Mouse (Mus musculus) liver, adult 2 months (tissue): Measurements from ENCODE around the gene Gm17606. TPM values are rescaled to one million over a fixed set of nuclear protein-coding genes. Genes with fewer than 3 reads are reported as not detected.
A peak's percentile ranks its signal among the peaks of the same experiment; 100 is the strongest.

Experiments
- DNase-seq: peaks from one replicate; pipeline ENCODE4 v3.0.0-alpha.2; 2011; ENCODE audit warnings: low read depth, low spot score; ENCODE audit errors: extremely low read depth
- H3K27ac ChIP-seq: fragments of 200-500 bp; replicated peaks from 2 replicates; pipeline ENCODE4 v1.5.1; 2012; ENCODE audit warnings: low read depth, mild to moderate bottlenecking, control low read depth, inconsistent platforms, low read length; ENCODE audit not compliant: insufficient read depth
- H3K27me3 ChIP-seq: fragments of 200-500 bp; 2 replicates; pipeline ENCODE4 v1.6.1; 2012; ENCODE audit warnings: mild to moderate bottlenecking, moderate library complexity, low read length, inconsistent platforms; ENCODE audit not compliant: control insufficient read depth, insufficient read depth
- H3K36me3 ChIP-seq: fragments of 200-500 bp; 2 replicates; pipeline ENCODE4 v1.6.1; 2012; ENCODE audit warnings: low read length, inconsistent platforms; ENCODE audit not compliant: control insufficient read depth, insufficient read depth
- H3K4me1 ChIP-seq: fragments of 200-500 bp; 2 replicates; pipeline ENCODE4 v1.6.1; 2011; ENCODE audit warnings: low read length; ENCODE audit not compliant: control insufficient read depth, insufficient read depth
- H3K4me3 ChIP-seq: fragments of 200-500 bp; 2 replicates; pipeline ENCODE4 v1.5.1; 2011; ENCODE audit warnings: low read depth, mild to moderate bottlenecking, control low read depth, low read length, moderate library complexity; ENCODE audit not compliant: insufficient read depth
- H3K79me2 ChIP-seq: fragments of 200-500 bp; 2 replicates; pipeline ENCODE4 v1.6.1; 2012; ENCODE audit warnings: inconsistent platforms, mild to moderate bottlenecking, low read length, moderate library complexity; ENCODE audit not compliant: control insufficient read depth, insufficient read depth
- H3K9ac ChIP-seq: fragments of 200-500 bp; 2 replicates; pipeline ENCODE4 v1.6.1; 2012; ENCODE audit warnings: low read depth, mild to moderate bottlenecking, control low read depth, inconsistent platforms, low read length
- CTCF ChIP-seq: fragments of 200-500 bp; IDR thresholded peaks from 2 replicates; pipeline ENCODE4 v1.5.1; 2011; ENCODE audit warnings: low read depth, low read length, control low read depth
- POLR2A ChIP-seq: fragments of 200-500 bp; IDR thresholded peaks from 2 replicates; pipeline ENCODE4 v1.6.1; 2011; ENCODE audit warnings: low read length, control low read depth; ENCODE audit not compliant: insufficient read depth; ENCODE audit errors: extremely low read depth
- WGBS: fragments of 180-500 bp; shearing (Covaris S2); methylation state at CpG from one replicate; pipeline ENCODE4 v1.1.7; 2018; 5-methylcytosine and 5-hydroxymethylcytosine counted together
- polyA plus RNA-seq: library from polyadenylated mRNA; depleted of rRNA; stranded (reverse); fragments of >200 nt; gene quantifications from 2 replicates; pipeline ENCODE4 v1.2.3, GENCODE M21; 2012; rRNA removed
- total RNA-seq: library from RNA; depleted of rRNA; stranded (reverse); fragments of >200 nt; gene quantifications from 2 replicates; pipeline ENCODE4 v1.2.3, GENCODE M21; 2014; rRNA removed

Gene Gm17606
- not detected in 2 replicates for total RNA-seq
- not detected in 2 replicates for polyA plus RNA-seq

- Histone ChIP-seq H3K79me2 (no peaks in the 10 kb centered on the region), H3K27me3 (no peaks in the 10 kb centered on the region), H3K4me1 (no peaks in the 10 kb centered on the region), H3K36me3 (peaks cover 25% of the 10 kb centered on the region), H3K9ac (peak within 1 kb of the TSS; percentile 55), H3K4me3 (peak within 1 kb of the TSS; percentile 58), H3K27ac (no peak within 1 kb of the TSS)
- 3% methylated on average over 27 of the region's 28 CpGs for WGBS
- DNase-seq, result no peak
- no peak for TF ChIP-seq POLR2A
- TF ChIP-seq CTCF, result no peak
Observed at GRCm38 (mm10) chr14:54640946-54641304, at the start of gene Gm17606. Gene Gm17606, plus strand, starts transcription at chr14:54640952.

GRCm38 (mm10) chr14:54591056-54591455 is 49.7 kb upstream of the Gm17606 start:
- H3K9ac ChIP-seq, result no peak overlapping the region
- no peak overlapping the region for H3K4me3 ChIP-seq
- no peak for DNase-seq
- H3K36me3 ChIP-seq, result no peaks in the 10 kb centered on the region; the same call in 1 of the 2 replicates
- H3K27me3 ChIP-seq, result no peaks in the 10 kb centered on the region
- 97% methylated on average over 16 of the region's 16 CpGs for whole genome bisulfite sequencing
- H3K27ac ChIP-seq, result no peak overlapping the region
- TF ChIP-seq CTCF (no peak), POLR2A (no peak)
- no peaks in the 10 kb centered on the region for H3K79me2 ChIP-seq
- no peaks in the 10 kb centered on the region for H3K4me1 ChIP-seq

GRCm38 (mm10) chr14:54592319-54592934 is 48.3 kb upstream of the Gm17606 start:
- no peak for TF ChIP-seq POLR2A
- TF ChIP-seq CTCF, result no peak
- H3K9ac ChIP-seq, result no peak overlapping the region
- no peaks in the 10 kb centered on the region for H3K79me2 ChIP-seq
- H3K4me1 ChIP-seq, result no peaks in the 10 kb centered on the region
- 0 out of 2 replicates have a peak overlapping the region, but pooled peaks have one; percentile 26 for H3K27ac ChIP-seq
- H3K36me3 ChIP-seq, result no peaks in the 10 kb centered on the region; the same call in 1 of the 2 replicates
- H3K27me3 ChIP-seq, result no peaks in the 10 kb centered on the region
- WGBS, result 63% methylated on average over 10 of the region's 10 CpGs
- H3K4me3 ChIP-seq, result no peak overlapping the region
- no peak for DNase-seq

GRCm38 (mm10) chr14:54594055-54594454 is 46.7 kb upstream of the Gm17606 start:
- Histone ChIP-seq H3K9ac (no peak overlapping the region), H3K36me3 (no peaks in the 10 kb centered on the region; the same call in 1 of the 2 replicates), H3K27ac (no peak overlapping the region), H3K79me2 (no peaks in the 10 kb centered on the region), H3K4me3 (no peak overlapping the region), H3K27me3 (no peaks in the 10 kb centered on the region), H3K4me1 (no peaks in the 10 kb centered on the region)
- DNase-seq, result no peak
- TF ChIP-seq CTCF (peak; percentile 71), POLR2A (no peak)
- 91% methylated on average over 3 of the region's 3 CpGs for WGBS

GRCm38 (mm10) chr14:54594631-54595414 is 45.9 kb upstream of the Gm17606 start:
- TF ChIP-seq POLR2A (no peak), CTCF (no peak)

GRCm38 (mm10) chr14:54597084-54597483 is 43.7 kb upstream of the Gm17606 start:
- no peaks in the 10 kb centered on the region for H3K27me3 ChIP-seq
- no peak overlapping the region for H3K27ac ChIP-seq
- H3K9ac ChIP-seq, result no peak overlapping the region
- no peaks in the 10 kb centered on the region for H3K79me2 ChIP-seq
- WGBS, result 74% methylated on average over 7 of the region's 7 CpGs
- H3K36me3 ChIP-seq, result no peaks in the 10 kb centered on the region
- DNase-seq, result no peak
- H3K4me1 ChIP-seq, result no peaks in the 10 kb centered on the region
- TF ChIP-seq CTCF, result peak; percentile 78
- no peak for TF ChIP-seq POLR2A
- H3K4me3 ChIP-seq, result no peak overlapping the region

More at GRCm38 (mm10) chr14:54594631-54595414, 45.9 kb upstream of the Gm17606 start:
- no peaks in the 10 kb centered on the region; the same call in 1 of the 2 replicates for H3K36me3 ChIP-seq
- H3K9ac ChIP-seq, result no peak overlapping the region
- no peak overlapping the region for H3K4me3 ChIP-seq
- no peaks in the 10 kb centered on the region for H3K79me2 ChIP-seq
- no peak overlapping the region for H3K27ac ChIP-seq
- H3K4me1 ChIP-seq, result no peaks in the 10 kb centered on the region
- no peak for DNase-seq
- H3K27me3 ChIP-seq, result no peaks in the 10 kb centered on the region
- WGBS, result 89% methylated on average over 28 of the region's 28 CpGs
